Mouse (Mus musculus) heart, embryonic 13.5 days (tissue): ENCODE results near the gene Fhad1. TPM values are rescaled to one million over a fixed set of nuclear protein-coding genes. Genes with fewer than 3 reads are reported as not detected.

ENCODE experiments used
- ATAC-seq: fragments of 200-750 bp; cut with Nextera tagmentation; 2 replicates; pipeline ENCODE4 v1.8.0; 2017; ENCODE audit warnings: moderate TSS enrichment; ENCODE audit not compliant: insufficient number of reproducible peaks, low FRiP score, low TSS enrichment; ENCODE audit errors: extremely low read depth
- H3K27ac ChIP-seq: fragments of 300-500 bp; sonication (generic); replicated peaks from 2 replicates; pipeline ENCODE4 v1.5.1; 2015; ENCODE audit warnings: moderate library complexity, mild to moderate bottlenecking, inconsistent platforms
- H3K27me3 ChIP-seq: fragments of 300-500 bp; sonication (generic); replicated peaks from 2 replicates; pipeline ENCODE4 v1.6.1; 2015; ENCODE audit warnings: mild to moderate bottlenecking, inconsistent platforms
- H3K36me3 ChIP-seq: fragments of 300-500 bp; sonication (generic); 2 replicates; pipeline ENCODE4 v1.6.1; 2015; ENCODE audit warnings: mild to moderate bottlenecking, inconsistent platforms
- H3K4me1 ChIP-seq: fragments of 300-500 bp; sonication (generic); 2 replicates; pipeline ENCODE4 v1.6.1; 2015; ENCODE audit warnings: inconsistent platforms
- H3K4me2 ChIP-seq: fragments of 300-500 bp; sonication (generic); 2 replicates; pipeline ENCODE4 v1.6.1; 2015; ENCODE audit warnings: inconsistent platforms, mild to moderate bottlenecking, moderate library complexity
- H3K4me3 ChIP-seq: fragments of 300-500 bp; sonication (generic); 2 replicates; pipeline ENCODE4 v1.5.1; 2015; ENCODE audit warnings: moderate library complexity, mild to moderate bottlenecking, inconsistent platforms
- H3K9ac ChIP-seq: fragments of 300-500 bp; sonication (generic); 2 replicates; pipeline ENCODE4 v1.6.1; 2015; ENCODE audit warnings: inconsistent platforms, mild to moderate bottlenecking, moderate library complexity
- H3K9me3 ChIP-seq: fragments of 300-500 bp; sonication (generic); 2 replicates; pipeline ENCODE4 v1.6.1; 2016; ENCODE audit warnings: inconsistent platforms
- WGBS: fragments of 180-500 bp; shearing (Covaris S2); methylation state at CpG from one replicate; pipeline ENCODE4 v1.1.7; 2015; ENCODE audit warnings: mixed read lengths; 5-methylcytosine and 5-hydroxymethylcytosine counted together
- polyA plus RNA-seq: library from polyadenylated mRNA; unstranded; fragments of >200 nt; fragmentation: Nextera tagmentation; extraction: Ambion mirVana; gene quantifications from 2 replicates; pipeline ENCODE4 v1.2.1, GENCODE M21; 2015

Gene Fhad1
- polyA plus RNA-seq, 1 experiment from 2014 or later = 3.6 TPM

DNA sequence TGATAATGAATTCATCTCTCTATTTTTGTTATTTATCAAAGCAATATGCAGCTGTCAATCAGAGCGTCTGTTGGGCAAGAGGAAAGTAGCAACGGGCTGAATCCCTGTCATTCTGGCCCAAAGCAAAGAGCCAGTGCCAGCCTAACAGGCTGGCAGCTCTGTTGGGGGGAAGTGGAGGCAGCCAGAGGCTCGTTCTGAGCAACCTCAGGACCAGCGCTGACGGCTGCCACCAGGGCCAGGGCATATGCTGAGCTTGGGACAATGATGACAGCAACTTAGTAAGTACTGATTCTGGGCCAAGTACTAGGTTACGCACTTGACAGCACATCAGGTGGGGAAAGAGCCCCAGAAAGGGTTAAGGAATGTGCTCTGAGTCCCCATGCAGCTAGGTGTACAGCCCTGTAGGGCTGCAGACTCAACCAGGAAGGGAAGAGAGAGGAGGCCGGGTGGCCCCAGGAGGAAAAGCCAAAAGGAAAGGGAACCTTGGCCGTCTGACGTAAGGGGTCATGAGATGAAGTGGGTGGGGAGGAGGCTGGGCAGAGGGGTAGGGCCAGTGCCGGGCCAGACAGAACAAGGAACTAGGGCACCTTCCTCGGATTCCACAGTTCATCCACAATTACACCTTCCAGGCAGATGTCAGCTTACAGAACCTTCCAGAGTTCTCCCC is 144.1 kb downstream of the Fhad1 start:
- ATAC-seq = no peak
- WGBS = 71% methylated on average over 11 of the region's 11 CpGs
- H3K27me3 ChIP-seq = no peaks in the 10 kb centered on the region
- peaks cover 28% of the 10 kb centered on the region for H3K36me3 ChIP-seq
- H3K9ac ChIP-seq = 0 out of 2 replicates have a peak overlapping the region, but pooled peaks have one; percentile 96
- peaks cover 89% of the 10 kb centered on the region for H3K4me1 ChIP-seq
- H3K27ac ChIP-seq = no peak overlapping the region
- peak overlapping the region; percentile 96; the same call in 1 of the 2 replicates for H3K4me2 ChIP-seq
- H3K9me3 ChIP-seq = no peaks in the 10 kb centered on the region
- H3K4me3 ChIP-seq = no peak overlapping the region

- H3K36me3 ChIP-seq = peaks cover 40% of the 10 kb centered on the region
- WGBS = 50% methylated on average over 5 of the region's 5 CpGs
- H3K9me3 ChIP-seq = no peaks in the 10 kb centered on the region
- no peak overlapping the region for H3K4me2 ChIP-seq
- no peak for ATAC-seq
- H3K4me1 ChIP-seq = peaks cover 86% of the 10 kb centered on the region
- H3K27ac ChIP-seq = peak overlapping the region; percentile 26
- H3K9ac ChIP-seq = peak overlapping the region; percentile 53; the same call in 1 of the 2 replicates
- H3K27me3 ChIP-seq = no peaks in the 10 kb centered on the region
- H3K4me3 ChIP-seq = no peak overlapping the region
These were observed 145.3 kb downstream of the Fhad1 start for GRCm38 (mm10) chr4:141869436-141870215.

DNA sequence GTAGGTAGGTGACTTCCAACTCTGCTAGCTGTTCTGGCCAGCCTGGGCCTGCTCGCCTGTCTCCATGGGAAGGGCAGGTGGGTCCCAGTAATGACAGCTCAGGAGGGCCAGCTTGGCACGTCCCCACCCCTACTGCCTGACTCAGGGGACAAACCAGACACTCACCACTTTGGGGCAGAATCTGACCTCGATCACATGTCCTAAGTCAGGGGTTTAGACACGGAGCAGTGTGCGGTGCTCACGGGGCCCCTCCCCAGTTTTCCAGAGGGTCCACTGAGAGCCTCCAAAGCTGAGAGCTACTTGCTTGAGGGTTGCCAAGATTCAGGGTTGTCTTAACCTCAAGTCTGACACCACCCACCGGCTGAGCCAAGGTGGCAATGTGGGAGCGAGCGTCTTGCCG is 146.8 kb downstream of the Fhad1 start:
- peak overlapping the region; percentile 57 for H3K4me2 ChIP-seq
- peak overlapping the region; percentile 68 for H3K9ac ChIP-seq
- peak overlapping the region; percentile 92 for H3K27ac ChIP-seq
- no peak overlapping the region for H3K4me3 ChIP-seq
- no peaks in the 10 kb centered on the region for H3K27me3 ChIP-seq
- no peaks in the 10 kb centered on the region for H3K9me3 ChIP-seq
- H3K36me3 ChIP-seq = peaks cover 49% of the 10 kb centered on the region
- 73% methylated on average over 10 of the region's 10 CpGs for WGBS
- no peak for ATAC-seq
- H3K4me1 ChIP-seq = peaks cover 93% of the 10 kb centered on the region

GRCm38 (mm10) chr4:141867498-141867897 is 147.4 kb downstream of the Fhad1 start:
- Histone ChIP-seq H3K4me1 (peaks cover 92% of the 10 kb centered on the region), H3K9me3 (no peaks in the 10 kb centered on the region), H3K27me3 (no peaks in the 10 kb centered on the region), H3K9ac (peak overlapping the region; percentile 68), H3K4me3 (no peak overlapping the region), H3K27ac (peak overlapping the region; percentile 92), H3K4me2 (peak overlapping the region; percentile 57), H3K36me3 (peaks cover 49% of the 10 kb centered on the region)
- 24% methylated on average over 4 of the region's 4 CpGs for WGBS
- ATAC-seq = no peak; the same call in 1 of the 2 replicates

DNA sequence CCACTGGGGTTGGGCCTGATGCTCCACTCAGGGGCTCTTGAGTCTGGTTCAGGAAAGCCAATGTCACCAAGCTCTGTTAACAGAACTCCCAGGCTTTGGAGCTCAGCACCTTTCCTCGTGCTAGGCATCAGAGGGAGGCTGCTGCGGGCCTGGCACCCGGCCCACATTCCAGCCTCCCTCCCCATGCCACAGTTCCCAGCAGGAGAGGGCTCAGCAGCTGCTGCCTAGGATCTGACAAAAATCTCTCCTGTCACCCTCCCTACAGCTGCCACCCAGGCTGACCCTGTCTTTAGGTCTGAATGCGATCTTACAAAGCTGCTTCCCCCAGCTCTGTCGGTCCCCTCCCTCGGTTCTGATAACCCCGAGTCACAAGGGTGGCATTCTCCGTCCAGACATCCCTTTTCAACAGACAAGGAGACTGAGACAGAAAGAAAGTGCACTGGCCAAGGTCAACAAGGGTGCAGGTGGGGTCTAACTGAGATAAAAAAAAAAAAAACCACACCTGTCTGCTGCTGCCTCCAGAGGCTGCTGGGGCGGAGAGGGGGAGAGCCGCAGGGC is 147.9 kb downstream of the Fhad1 start:
- Histone ChIP-seq H3K9ac (peak overlapping the region; percentile 68), H3K36me3 (peaks cover 54% of the 10 kb centered on the region), H3K4me2 (peak overlapping the region; percentile 57), H3K27ac (peak overlapping the region; percentile 92), H3K27me3 (no peaks in the 10 kb centered on the region), H3K4me1 (peaks cover 87% of the 10 kb centered on the region), H3K4me3 (peak overlapping the region; percentile 10; the same call in 1 of the 2 replicates), H3K9me3 (no peaks in the 10 kb centered on the region)
- WGBS = 14% methylated on average over 10 of the region's 10 CpGs
- ATAC-seq = peak; percentile 38; the same call in 1 of the 2 replicates

GRCm38 (mm10) chr4:141865600-141865999 is 149.3 kb downstream of the Fhad1 start:
- H3K4me2 ChIP-seq = no peak overlapping the region
- no peak for ATAC-seq
- H3K27me3 ChIP-seq = no peaks in the 10 kb centered on the region
- peak overlapping the region; percentile 92; the same call in 1 of the 2 replicates for H3K27ac ChIP-seq
- no peak overlapping the region for H3K4me3 ChIP-seq
- H3K9ac ChIP-seq = no peak overlapping the region
- H3K36me3 ChIP-seq = peaks cover 57% of the 10 kb centered on the region
- H3K4me1 ChIP-seq = peaks cover 73% of the 10 kb centered on the region
- H3K9me3 ChIP-seq = no peaks in the 10 kb centered on the region
- 90% methylated on average over 5 of the region's 5 CpGs for WGBS

GRCm38 (mm10) chr4:141865006-141865405 is 149.9 kb downstream of the Fhad1 start:
- Histone ChIP-seq H3K4me1 (peaks cover 67% of the 10 kb centered on the region), H3K27me3 (no peaks in the 10 kb centered on the region), H3K9me3 (no peaks in the 10 kb centered on the region), H3K36me3 (peaks cover 57% of the 10 kb centered on the region), H3K9ac (no peak overlapping the region), H3K4me3 (no peak overlapping the region), H3K27ac (0 out of 2 replicates have a peak overlapping the region, but pooled peaks have one; percentile 92), H3K4me2 (no peak overlapping the region)
- 90% methylated on average over 5 of the region's 5 CpGs for WGBS
- no peak for ATAC-seq

DNA sequence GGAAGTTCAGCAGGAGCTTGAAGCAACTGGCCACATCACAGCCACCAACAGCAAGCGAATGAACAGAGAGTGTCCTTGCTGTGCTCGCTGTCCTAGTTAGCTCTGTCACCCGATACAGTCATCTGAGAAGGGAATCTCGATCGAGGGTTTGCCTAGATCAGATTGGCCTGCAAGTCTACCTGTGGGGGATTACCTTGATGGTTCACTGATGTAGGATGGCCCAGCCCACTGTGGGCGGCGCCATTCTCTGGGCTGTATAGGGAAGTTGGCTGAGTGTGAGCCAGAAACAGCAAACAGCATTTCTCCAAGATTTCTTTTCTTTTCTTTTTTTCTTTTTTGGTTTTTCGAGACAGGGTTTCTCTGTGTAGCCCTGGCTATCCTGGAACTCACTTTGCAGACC is 150.4 kb downstream of the Fhad1 start:
- Histone ChIP-seq H3K27me3 (no peaks in the 10 kb centered on the region), H3K36me3 (peaks cover 60% of the 10 kb centered on the region), H3K9ac (no peak overlapping the region), H3K4me1 (peaks cover 62% of the 10 kb centered on the region), H3K9me3 (no peaks in the 10 kb centered on the region), H3K27ac (peak overlapping the region; percentile 76; the same call in 1 of the 2 replicates), H3K4me2 (no peak overlapping the region), H3K4me3 (no peak overlapping the region)
- no peak for ATAC-seq
- 92% methylated on average over 8 of the region's 8 CpGs for WGBS

- Histone ChIP-seq H3K27me3 (no peaks in the 10 kb centered on the region), H3K4me1 (peaks cover 55% of the 10 kb centered on the region), H3K4me2 (no peak overlapping the region), H3K9ac (no peak overlapping the region), H3K36me3 (peaks cover 62% of the 10 kb centered on the region), H3K4me3 (no peak overlapping the region), H3K27ac (peak overlapping the region; percentile 76), H3K9me3 (no peaks in the 10 kb centered on the region)
- WGBS = 72% methylated on average over 7 of the region's 7 CpGs
- ATAC-seq = no peak
These were observed 151.1 kb downstream of the Fhad1 start for GRCm38 (mm10) chr4:141863726-141864280.

- H3K36me3 ChIP-seq = peaks cover 69% of the 10 kb centered on the region
- H3K27me3 ChIP-seq = no peaks in the 10 kb centered on the region
- H3K27ac ChIP-seq = peak overlapping the region; percentile 76
- WGBS = 57% methylated on average over 5 of the region's 5 CpGs
- ATAC-seq = no peak
- H3K4me1 ChIP-seq = peaks cover 47% of the 10 kb centered on the region
- no peaks in the 10 kb centered on the region for H3K9me3 ChIP-seq
- H3K4me2 ChIP-seq = no peak overlapping the region
- peak overlapping the region; percentile 40; the same call in 1 of the 2 replicates for H3K9ac ChIP-seq
- no peak overlapping the region for H3K4me3 ChIP-seq
These were observed 152.0 kb downstream of the Fhad1 start for GRCm38 (mm10) chr4:141862867-141863266.
